ENCODE assay signal across 8 mouse cellular contexts in genomic region chrX:169987368-169987837, GRCm38 (mm10). TPM values are rescaled to one million over a fixed set of nuclear protein-coding genes. Genes with fewer than 3 reads are reported as not detected.
DNase-seq lines count a peak whose midpoint lies in the region; ATAC-seq and TF ChIP-seq lines count a peak whose summit lies in the region.
"Not testable (repeated sequence)": the region's sequence is repeated elsewhere in the genome, so short reads cannot be mapped to it uniquely, and the experiment has no call there.

No protein-coding gene starts in this region.

- ATAC-seq in kidney, embryonic 14.5 days (ENCODE audit: low FRiP score, low TSS enrichment) = peak; percentile 2; the same call in 1 of the 2 replicates
- ATAC-seq in midbrain, embryonic 16.5 days = peak; percentile 26

- peak; percentile 90 for DNase-seq in A20 (ENCODE audit: low read depth, low spot score)
- peak; percentile 45 for DNase-seq in c-Kit-positive CD71-negative TER-119-negative erythroid progenitor cells, embryonic 14.5 days (ENCODE audit: low read depth)
- DNase-seq in heart, embryonic 10.5 days (ENCODE audit: low spot score) = peak; percentile 83
- DNase-seq in liver, adult 2 months (ENCODE audit: extremely low read depth, low read depth, low spot score) = peak; percentile 43
- peak; percentile 47 to 55 for DNase-seq in spleen, postnatal 36 days (ENCODE audit: low spot score in 2 of 2)

- not testable (repeated sequence) for H3K27ac ChIP-seq in heart, embryonic 10.5 days; kidney, embryonic 14.5 days (ENCODE audit: low read depth, low read length); liver, adult 2 months (replicated peaks; ENCODE audit: insufficient read depth, low read depth, low read length); midbrain, embryonic 16.5 days (ENCODE audit: low read length)

- peaks cover 13% of the 10 kb centered on the region for H3K4me1 ChIP-seq in erythroblast, embryonic 14.5 days (ENCODE audit: control insufficient read depth)
- not testable (repeated sequence) for H3K4me1 ChIP-seq in heart, embryonic 10.5 days; kidney, embryonic 14.5 days (ENCODE audit: control insufficient read depth, insufficient read depth, low read length); liver, adult 2 months (ENCODE audit: control insufficient read depth, insufficient read depth, low read length); midbrain, embryonic 16.5 days (ENCODE audit: control insufficient read depth, insufficient read depth, low read length)

- peaks cover 62% of the 10 kb centered on the region for H3K36me3 ChIP-seq in erythroblast, embryonic 14.5 days (ENCODE audit: control insufficient read depth)
- H3K36me3 ChIP-seq in heart, embryonic 10.5 days = peaks cover 64% of the 10 kb centered on the region
- peaks cover 65% of the 10 kb centered on the region for H3K36me3 ChIP-seq in kidney, embryonic 14.5 days (ENCODE audit: control insufficient read depth, insufficient read depth, low read length)
- H3K36me3 ChIP-seq in liver, adult 2 months (ENCODE audit: control insufficient read depth, insufficient read depth, low read length) = peaks cover 24% of the 10 kb centered on the region
- H3K36me3 ChIP-seq in midbrain, embryonic 16.5 days (ENCODE audit: control insufficient read depth, insufficient read depth, low read length) = peaks cover 44% of the 10 kb centered on the region

- TF ChIP-seq CTCF in liver, adult 2 months (IDR thresholded peaks at IDR 0.05; ENCODE audit: low read depth, low read length) = not testable (repeated sequence)

- H3K4me3 ChIP-seq in erythroblast, embryonic 14.5 days (replicated peaks) = peak overlapping the region; percentile 35
- not testable (repeated sequence) for H3K4me3 ChIP-seq in heart, embryonic 10.5 days; kidney, embryonic 14.5 days (ENCODE audit: low read length); liver, adult 2 months (ENCODE audit: insufficient read depth, low read depth, low read length); midbrain, embryonic 16.5 days (ENCODE audit: low read depth, low read length)

- H3K9ac ChIP-seq in kidney, embryonic 14.5 days (ENCODE audit: low read depth, low read length); liver, adult 2 months (ENCODE audit: low read depth, low read length); midbrain, embryonic 16.5 days (ENCODE audit: low read depth, low read length): not testable (repeated sequence)

- H3K9me3 ChIP-seq in erythroblast, embryonic 14.5 days (ENCODE audit: control insufficient read depth, low read length) = peaks cover 88% of the 10 kb centered on the region
- peaks cover 62% of the 10 kb centered on the region for H3K9me3 ChIP-seq in heart, embryonic 10.5 days
- peaks cover 62% of the 10 kb centered on the region for H3K9me3 ChIP-seq in kidney, embryonic 14.5 days (ENCODE audit: control insufficient read depth, low read length)
- peaks cover 35% of the 10 kb centered on the region for H3K9me3 ChIP-seq in midbrain, embryonic 16.5 days (replicated peaks; ENCODE audit: control insufficient read depth, low read length, poor library complexity, severe bottlenecking)

- 85% methylated on average over 28 of the region's 28 CpGs for WGBS in heart, embryonic 10.5 days
- 89% methylated on average over 28 of the region's 28 CpGs for WGBS in kidney, embryonic 14.5 days
- WGBS in liver, adult 2 months = 88% methylated on average over 28 of the region's 28 CpGs
- WGBS in midbrain, embryonic 16.5 days = 85% methylated on average over 28 of the region's 28 CpGs

- H3K79me2 ChIP-seq in liver, adult 2 months (ENCODE audit: control insufficient read depth, insufficient read depth, low read length) = not testable (repeated sequence)

- TF ChIP-seq POLR2A in liver, adult 2 months (IDR thresholded peaks at IDR 0.05; ENCODE audit: extremely low read depth, insufficient read depth, low read length) = not testable (repeated sequence)

- not testable (repeated sequence) for H3K4me2 ChIP-seq in kidney, embryonic 14.5 days (replicated peaks; ENCODE audit: low read depth, low read length); midbrain, embryonic 16.5 days (ENCODE audit: low read length)

- H3K27me3 ChIP-seq in erythroblast, embryonic 14.5 days (ENCODE audit: control insufficient read depth) = peaks cover 10% of the 10 kb centered on the region
- not testable (repeated sequence) for H3K27me3 ChIP-seq in heart, embryonic 10.5 days (ENCODE audit: insufficient read depth, poor library complexity, severe bottlenecking); kidney, embryonic 14.5 days (ENCODE audit: control insufficient read depth, insufficient read depth, low read length); liver, adult 2 months (ENCODE audit: control insufficient read depth, insufficient read depth, low read length); midbrain, embryonic 16.5 days (ENCODE audit: control insufficient read depth, insufficient read depth, low read depth, low read length)

RNA-seq across cellular contexts. Expression of gene Gm21887, which starts 22.1 kb away (rescaled TPM):
- polyA plus RNA-seq in erythroblast, embryonic 14.5 days (2012) = 277 and 279 TPM in 2 replicates
- polyA plus RNA-seq in heart, embryonic 10.5 days (2016; fragmentation: Nextera tagmentation; extraction: Ambion mirVana) = 121 and 172 TPM in 2 replicates
- 279 and 362 TPM in 2 replicates for polyA plus RNA-seq in kidney, embryonic 14.5 days (2014; fragmentation: Nextera tagmentation; extraction: Ambion mirVana)
- total RNA-seq in liver, adult 2 months (2014; rRNA removed) = 8.0 and 11.5 TPM in 2 replicates
- polyA plus RNA-seq in liver, adult 2 months (2012; rRNA removed) = 102 and 123 TPM in 2 replicates
- 124 and 217 TPM in 2 replicates for polyA plus RNA-seq in midbrain, embryonic 16.5 days (2015; fragmentation: Nextera tagmentation; extraction: Ambion mirVana)
